Mouse (Mus musculus) embryonic facial prominence, embryonic 13.5 days (tissue): ENCODE measurements around the gene Cetn4. TPM values are rescaled to one million over a fixed set of nuclear protein-coding genes. Genes with fewer than 3 reads are reported as not detected.
A peak's percentile ranks its signal among the peaks of the same experiment; 100 is the strongest.

Experiments used
- ATAC-seq: fragments of 200-750 bp; cut with Nextera tagmentation; 2 replicates; pipeline ENCODE4 v1.8.0; 2017; ENCODE audit warnings: low read depth; ENCODE audit not compliant: insufficient number of reproducible peaks, insufficient read depth, low FRiP score, low TSS enrichment
- H3K27ac ChIP-seq: fragments of 300-500 bp; sonication (generic); 2 replicates; pipeline ENCODE4 v1.5.1; 2015; ENCODE audit warnings: moderate library complexity, mild to moderate bottlenecking, inconsistent platforms
- H3K27me3 ChIP-seq: fragments of 300-500 bp; sonication (generic); 2 replicates; pipeline ENCODE4 v1.6.1; 2015; ENCODE audit warnings: mild to moderate bottlenecking, inconsistent platforms
- H3K36me3 ChIP-seq: fragments of 300-500 bp; sonication (generic); 2 replicates; pipeline ENCODE4 v1.6.1; 2015; ENCODE audit warnings: mild to moderate bottlenecking, inconsistent platforms
- H3K4me1 ChIP-seq: fragments of 300-500 bp; sonication (generic); 2 replicates; pipeline ENCODE4 v1.6.1; 2015; ENCODE audit warnings: inconsistent platforms
- H3K4me2 ChIP-seq: fragments of 300-500 bp; sonication (generic); 2 replicates; pipeline ENCODE4 v1.6.1; 2015; ENCODE audit warnings: moderate library complexity, mild to moderate bottlenecking, inconsistent platforms
- H3K4me3 ChIP-seq: fragments of 300-500 bp; sonication (generic); 2 replicates; pipeline ENCODE4 v1.5.1; 2015; ENCODE audit warnings: mild to moderate bottlenecking, inconsistent platforms
- H3K9ac ChIP-seq: fragments of 300-500 bp; sonication (generic); 2 replicates; pipeline ENCODE4 v1.6.1; 2015; ENCODE audit warnings: mild to moderate bottlenecking, inconsistent platforms
- H3K9me3 ChIP-seq: fragments of 300-500 bp; sonication (generic); 2 replicates; pipeline ENCODE4 v1.6.1; 2016; ENCODE audit warnings: inconsistent platforms
- WGBS: fragments of 180-500 bp; shearing (Covaris S2); methylation state at CpG from one replicate; pipeline ENCODE4 v1.1.7; 2015; ENCODE audit warnings: mixed read lengths; 5-methylcytosine and 5-hydroxymethylcytosine counted together
- polyA plus RNA-seq: library from polyadenylated mRNA; unstranded; fragments of >200 nt; fragmentation: Nextera tagmentation; extraction: Ambion mirVana; gene quantifications from 2 replicates; pipeline ENCODE4 v1.2.1, GENCODE M21; 2015

The Cetn4 gene
- 3.5 and 4.5 TPM in 2 replicates for polyA plus RNA-seq

GRCm38 (mm10) chr3:37312370-37312941 lies at the start of gene Cetn4, which contains the start of gene Bbs12:
Cetn4 (minus strand) TSS chr3:37312708.
Bbs12 (plus strand) TSS chr3:37312554.
- peak within 1 kb of the TSS; percentile 70 for H3K4me2 ChIP-seq
- peak within 1 kb of the TSS; percentile 87 for H3K27ac ChIP-seq
- peaks cover 12% of the 10 kb centered on the region for H3K4me1 ChIP-seq
- peak; percentile 100 for ATAC-seq
- peak within 1 kb of the TSS; percentile 83 for H3K9ac ChIP-seq
- no peaks in the 10 kb centered on the region for H3K36me3 ChIP-seq
- H3K9me3 ChIP-seq, result no peaks in the 10 kb centered on the region
- no peaks in the 10 kb centered on the region for H3K27me3 ChIP-seq
- H3K4me3 ChIP-seq, result peak within 1 kb of the TSS; percentile 73
- WGBS, result under 1% methylated on average over 54 of the region's 54 CpGs

GRCm38 (mm10) chr3:37360729-37361128 lies 48.2 kb upstream of the Cetn4 start:
- H3K9ac ChIP-seq, result no peak overlapping the region
- WGBS, result 88% methylated on average over 9 of the region's 9 CpGs
- ATAC-seq, result no peak
- no peaks in the 10 kb centered on the region for H3K27me3 ChIP-seq
- H3K36me3 ChIP-seq, result no peaks in the 10 kb centered on the region
- no peak overlapping the region for H3K4me2 ChIP-seq
- H3K4me1 ChIP-seq, result no peaks in the 10 kb centered on the region
- no peaks in the 10 kb centered on the region for H3K9me3 ChIP-seq
- no peak overlapping the region for H3K27ac ChIP-seq
- H3K4me3 ChIP-seq, result no peak overlapping the region

GRCm38 (mm10) chr3:37354737-37355136 lies 42.2 kb upstream of the Cetn4 start:
- Histone ChIP-seq H3K4me1 (peaks cover 26% of the 10 kb centered on the region), H3K9me3 (no peaks in the 10 kb centered on the region), H3K4me2 (no peak overlapping the region), H3K27me3 (peaks cover 2% of the 10 kb centered on the region; the same call in 1 of the 2 replicates), H3K9ac (no peak overlapping the region), H3K27ac (peak overlapping the region; percentile 76; the same call in 1 of the 2 replicates), H3K36me3 (no peaks in the 10 kb centered on the region), H3K4me3 (no peak overlapping the region)
- 67% methylated on average over 1 of the region's 1 CpGs for whole genome bisulfite sequencing
- no peak for ATAC-seq

GRCm38 (mm10) chr3:37353951-37354481 lies 41.5 kb upstream of the Cetn4 start:
- peaks cover 33% of the 10 kb centered on the region for H3K4me1 ChIP-seq
- H3K4me3 ChIP-seq, result no peak overlapping the region
- ATAC-seq, result peak; percentile 82
- H3K9me3 ChIP-seq, result no peaks in the 10 kb centered on the region
- peaks cover 9% of the 10 kb centered on the region for H3K27me3 ChIP-seq
- no peak overlapping the region for H3K9ac ChIP-seq
- H3K36me3 ChIP-seq, result no peaks in the 10 kb centered on the region
- no peak overlapping the region for H3K4me2 ChIP-seq
- 30% methylated on average over 10 of the region's 10 CpGs for WGBS
- H3K27ac ChIP-seq, result peak overlapping the region; percentile 76

- Histone ChIP-seq H3K4me2 (0 out of 2 replicates have a peak overlapping the region, but pooled peaks have one; percentile 87), H3K36me3 (no peaks in the 10 kb centered on the region), H3K9ac (no peak overlapping the region), H3K27ac (no peak overlapping the region), H3K4me3 (no peak overlapping the region), H3K9me3 (no peaks in the 10 kb centered on the region), H3K4me1 (peaks cover 41% of the 10 kb centered on the region), H3K27me3 (peaks cover 28% of the 10 kb centered on the region)
- WGBS, result 61% methylated on average over 7 of the region's 7 CpGs
- no peak for ATAC-seq
Observed at GRCm38 (mm10) chr3:37350386-37350785, 37.9 kb upstream of the Cetn4 start.

- peak overlapping the region; percentile 87 for H3K4me2 ChIP-seq
- no peaks in the 10 kb centered on the region for H3K9me3 ChIP-seq
- no peak for ATAC-seq
- peaks cover 30% of the 10 kb centered on the region for H3K4me1 ChIP-seq
- H3K4me3 ChIP-seq, result peak overlapping the region; percentile 81
- peak overlapping the region; percentile 90 for H3K9ac ChIP-seq
- no peak overlapping the region for H3K27ac ChIP-seq
- WGBS, result 8% methylated on average over 8 of the region's 8 CpGs
- peaks cover 28% of the 10 kb centered on the region for H3K27me3 ChIP-seq
- H3K36me3 ChIP-seq, result no peaks in the 10 kb centered on the region
Observed at GRCm38 (mm10) chr3:37349166-37349548, 36.6 kb upstream of the Cetn4 start.

- WGBS, result under 1% methylated on average over 74 of the region's 75 CpGs
- Histone ChIP-seq H3K9ac (peak within 1 kb of the TSS; percentile 90), H3K27ac (peak within 1 kb of the TSS; percentile 64; the same call in 1 of the 2 replicates), H3K4me1 (peaks cover 23% of the 10 kb centered on the region), H3K4me2 (peak within 1 kb of the TSS; percentile 87), H3K4me3 (peak within 1 kb of the TSS; percentile 81), H3K9me3 (no peaks in the 10 kb centered on the region), H3K27me3 (peaks cover 28% of the 10 kb centered on the region), H3K36me3 (no peaks in the 10 kb centered on the region)
- ATAC-seq, result peak; percentile 70; the same call in 1 of the 2 replicates
Observed at GRCm38 (mm10) chr3:37348221-37349165, 36.0 kb upstream of the Cetn4 start, which contains the start of gene Fgf2. Fgf2 (plus strand) TSS chr3:37348346.

GRCm38 (mm10) chr3:37347671-37348070 lies 35.2 kb upstream of the Cetn4 start:
- Histone ChIP-seq H3K9me3 (no peaks in the 10 kb centered on the region), H3K9ac (0 out of 2 replicates have a peak overlapping the region, but pooled peaks have one; percentile 90), H3K36me3 (no peaks in the 10 kb centered on the region), H3K4me1 (peaks cover 22% of the 10 kb centered on the region), H3K27ac (no peak overlapping the region), H3K4me2 (peak overlapping the region; percentile 87), H3K4me3 (peak overlapping the region; percentile 81), H3K27me3 (peaks cover 28% of the 10 kb centered on the region)
- no peak for ATAC-seq
- 28% methylated on average over 9 of the region's 9 CpGs for WGBS

GRCm38 (mm10) chr3:37342811-37343210 lies 30.3 kb upstream of the Cetn4 start:
- ATAC-seq, result no peak
- no peak overlapping the region for H3K9ac ChIP-seq
- no peak overlapping the region for H3K4me3 ChIP-seq
- peaks cover 11% of the 10 kb centered on the region; the same call in 1 of the 2 replicates for H3K27me3 ChIP-seq
- WGBS, result 71% methylated on average over 5 of the region's 5 CpGs
- H3K4me1 ChIP-seq, result peaks cover 4% of the 10 kb centered on the region
- no peaks in the 10 kb centered on the region for H3K9me3 ChIP-seq
- H3K4me2 ChIP-seq, result no peak overlapping the region
- H3K36me3 ChIP-seq, result no peaks in the 10 kb centered on the region
- H3K27ac ChIP-seq, result no peak overlapping the region

GRCm38 (mm10) chr3:37341110-37341509 lies 28.6 kb upstream of the Cetn4 start:
- no peak overlapping the region for H3K4me2 ChIP-seq
- no peak for ATAC-seq
- H3K27me3 ChIP-seq, result no peaks in the 10 kb centered on the region
- H3K27ac ChIP-seq, result no peak overlapping the region
- 56% methylated on average over 5 of the region's 5 CpGs for WGBS
- no peaks in the 10 kb centered on the region for H3K36me3 ChIP-seq
- no peaks in the 10 kb centered on the region for H3K9me3 ChIP-seq
- H3K4me3 ChIP-seq, result no peak overlapping the region
- H3K4me1 ChIP-seq, result no peaks in the 10 kb centered on the region
- no peak overlapping the region for H3K9ac ChIP-seq

- 88% methylated on average over 4 of the region's 4 CpGs for WGBS
- H3K4me2 ChIP-seq, result no peak overlapping the region
Observed at GRCm38 (mm10) chr3:37334053-37334452, 21.5 kb upstream of the Cetn4 start.

More at GRCm38 (mm10) chr3:37334053-37334452, 21.5 kb upstream of the Cetn4 start:
- no peaks in the 10 kb centered on the region for H3K9me3 ChIP-seq
- no peaks in the 10 kb centered on the region for H3K36me3 ChIP-seq
- H3K4me3 ChIP-seq, result no peak overlapping the region
- H3K4me1 ChIP-seq, result no peaks in the 10 kb centered on the region
- ATAC-seq, result no peak
- H3K9ac ChIP-seq, result no peak overlapping the region
- H3K27me3 ChIP-seq, result no peaks in the 10 kb centered on the region
- H3K27ac ChIP-seq, result no peak overlapping the region
